Mouse (Mus musculus): ENCODE results near the gene Gli3. TPM values are rescaled to one million over a fixed set of nuclear protein-coding genes. Genes with fewer than 3 reads are reported as not detected.

The Gli3 gene
- polyA plus RNA-seq, 3 experiments from 2014 or later: 0.06 TPM; not detected in 2

DNA sequence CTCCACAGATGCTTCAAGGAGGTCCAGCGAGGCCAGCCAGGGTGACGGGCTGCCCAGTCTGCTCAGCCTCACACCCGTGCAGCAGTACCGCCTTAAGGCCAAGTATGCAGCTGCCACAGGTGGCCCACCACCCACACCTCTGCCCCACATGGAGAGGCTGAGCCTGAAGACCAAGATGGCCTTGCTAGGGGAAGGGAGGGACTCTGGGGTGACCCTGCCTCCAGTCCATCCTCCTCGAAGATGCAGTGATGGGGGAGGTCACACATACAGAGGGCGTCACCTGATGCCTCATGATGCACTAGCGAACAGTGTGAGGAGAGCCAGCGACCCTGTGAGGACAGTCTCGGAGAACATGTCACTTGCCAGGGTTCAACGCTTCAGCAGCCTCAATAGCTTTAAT lies 261.7 kb downstream of the Gli3 start:
- ATAC-seq: no peak

DNA sequence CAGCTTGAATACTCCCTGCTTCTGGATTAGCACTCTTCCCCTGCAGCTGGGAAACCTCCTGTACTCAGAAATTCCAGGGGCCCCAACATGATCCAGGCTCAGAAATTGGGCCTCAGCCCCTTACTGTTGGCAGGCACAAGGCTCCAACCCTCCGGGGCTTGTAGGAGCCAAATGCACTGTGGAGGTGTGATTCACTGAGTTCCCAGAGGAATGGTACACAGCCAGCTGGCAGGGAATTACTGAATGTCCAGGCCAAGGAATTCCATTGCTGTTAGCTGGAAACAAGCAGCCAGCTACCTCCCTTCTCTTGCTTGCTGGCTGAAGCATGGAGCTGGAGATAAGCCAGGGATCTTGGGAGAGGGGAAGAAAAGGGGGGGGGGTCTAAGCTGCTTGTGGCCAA lies 278.7 kb downstream of the Gli3 start:
- ATAC-seq: no peak

DNA sequence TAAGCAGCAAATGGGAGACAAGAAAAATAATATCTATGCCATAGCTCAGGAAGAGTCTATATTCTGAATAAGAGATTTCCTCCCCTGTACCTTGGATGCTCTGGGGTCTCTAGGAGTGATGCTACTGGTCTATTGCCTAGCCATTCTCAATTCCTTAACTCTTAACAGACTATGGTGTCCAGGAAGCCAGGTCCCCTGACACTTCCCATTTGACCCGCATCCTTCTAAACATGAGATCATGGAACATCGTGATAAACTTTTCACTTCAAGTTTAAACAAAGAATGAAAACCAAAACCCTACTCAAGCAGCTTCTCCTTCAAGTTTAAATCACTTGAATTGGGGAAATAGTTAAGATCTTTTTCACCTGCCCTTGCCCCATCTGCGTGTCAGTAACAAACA lies 279.3 kb downstream of the Gli3 start:
- ATAC-seq: no peak

DNA sequence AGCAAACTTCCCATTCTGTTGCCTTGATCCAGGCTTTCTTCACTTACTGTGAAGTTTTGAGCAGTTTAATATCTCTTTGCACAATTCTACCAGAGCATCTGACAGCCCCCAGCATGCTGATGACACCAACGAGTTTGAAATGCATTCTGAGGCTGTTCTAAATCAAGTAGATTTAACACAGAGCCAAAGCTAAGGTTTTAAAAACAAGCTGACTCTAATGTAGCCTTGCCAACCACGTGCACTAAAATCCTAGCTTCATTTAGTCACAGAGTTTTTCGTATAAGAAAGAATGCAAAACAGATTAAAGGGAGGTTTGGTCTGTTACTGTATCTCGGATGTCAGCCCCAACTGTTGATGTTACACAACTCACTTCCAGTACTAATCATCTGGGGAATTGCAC lies 279.7 kb downstream of the Gli3 start:
- ATAC-seq: no peak

DNA sequence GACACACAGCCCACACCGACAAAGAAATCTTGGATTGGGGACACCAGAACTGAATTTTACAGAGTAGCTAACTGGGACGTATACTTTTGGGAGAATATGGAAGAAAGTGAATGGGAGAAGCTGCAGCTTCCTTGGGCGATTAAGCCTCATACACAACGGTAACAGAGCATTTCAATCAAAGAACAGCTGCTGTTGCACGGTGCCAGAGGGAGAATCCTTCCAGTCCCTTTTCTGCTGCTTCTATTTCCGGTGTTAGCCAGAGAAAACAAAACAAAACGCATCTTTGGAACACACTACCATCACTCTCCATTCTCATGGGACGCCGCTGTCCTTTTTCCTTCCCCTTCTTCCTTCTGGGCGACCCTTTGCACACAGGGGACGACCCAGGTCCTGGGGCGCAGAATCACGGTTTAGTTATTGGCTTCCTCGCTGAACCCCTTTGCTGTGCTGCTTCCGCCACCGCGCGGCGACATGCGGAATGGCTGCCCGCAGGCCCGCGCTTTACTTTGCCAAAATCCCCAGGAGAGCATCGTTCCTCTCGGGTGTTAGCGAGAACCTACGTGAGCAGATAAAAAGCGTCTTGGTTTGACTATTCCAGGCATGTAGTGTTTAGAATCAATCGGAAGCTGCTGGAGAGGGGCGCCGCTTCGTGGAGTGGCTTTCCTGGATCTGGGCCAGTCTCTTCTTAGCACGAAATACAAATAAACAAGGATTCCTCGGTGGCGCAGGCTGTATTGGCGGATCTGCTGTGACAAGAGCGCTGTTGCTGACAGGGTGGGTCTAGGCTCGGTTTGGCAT lies 296.0 kb downstream of the Gli3 start:
- peak; percentile 46 for ATAC-seq

DNA sequence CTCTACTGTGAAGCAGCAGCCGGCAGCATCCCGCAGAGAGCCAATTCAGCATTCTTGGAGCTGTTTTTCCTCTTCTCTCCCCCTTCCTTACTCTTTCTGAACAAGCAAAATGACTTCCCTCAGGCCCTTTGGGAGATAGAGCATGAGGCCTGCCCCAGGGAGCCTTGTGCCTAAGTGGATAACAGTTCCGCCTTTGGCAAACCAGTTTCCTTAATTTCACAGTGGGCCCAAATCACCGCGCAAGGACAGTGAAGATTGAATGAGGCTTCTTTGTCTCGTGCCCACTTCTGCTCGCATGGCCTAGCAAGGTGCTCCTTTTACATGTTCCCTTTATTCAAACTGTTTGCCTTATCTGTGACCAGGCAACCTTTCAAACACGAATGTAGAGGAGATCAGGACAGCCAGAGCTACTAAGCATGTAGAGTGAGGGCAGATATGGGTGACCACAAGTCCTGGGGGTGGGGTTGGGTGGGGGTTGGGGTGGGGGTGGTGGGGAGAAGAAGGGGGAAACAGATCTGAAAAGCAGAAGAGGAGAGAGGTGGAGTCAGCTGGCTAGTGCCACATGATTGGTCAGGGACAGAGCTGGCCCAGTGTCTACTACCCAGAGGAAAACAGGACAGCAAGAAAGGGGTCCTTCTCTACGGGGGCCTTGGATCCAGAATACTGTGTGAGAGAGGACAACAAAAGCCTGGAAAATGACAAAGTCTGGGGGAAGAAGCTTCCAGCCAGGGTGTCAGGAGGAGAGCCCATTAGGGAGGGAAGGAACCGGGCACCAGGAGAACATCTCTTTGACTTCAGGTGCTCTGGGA lies 296.8 kb downstream of the Gli3 start:
- ATAC-seq: no peak

DNA sequence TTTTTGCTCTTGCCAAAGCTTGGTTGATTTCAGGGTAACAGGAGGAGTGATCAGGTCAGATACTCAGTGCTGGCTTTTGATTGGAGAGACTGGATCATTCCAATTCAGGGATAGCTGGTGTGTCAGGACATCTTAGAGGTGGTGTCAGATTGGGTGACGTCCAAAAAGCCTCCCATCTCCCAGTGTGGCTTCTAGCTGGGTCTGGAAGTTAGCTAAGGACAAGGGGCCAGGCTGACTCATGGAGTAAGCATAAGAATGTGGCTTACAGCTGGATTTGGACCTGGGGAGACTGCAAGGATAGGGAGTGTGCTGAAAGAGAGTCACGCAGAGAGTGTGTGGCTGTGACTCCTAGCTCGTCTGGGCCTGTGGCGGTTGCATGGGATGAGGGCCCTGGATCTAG lies 299.3 kb downstream of the Gli3 start:
- ATAC-seq: no peak

DNA sequence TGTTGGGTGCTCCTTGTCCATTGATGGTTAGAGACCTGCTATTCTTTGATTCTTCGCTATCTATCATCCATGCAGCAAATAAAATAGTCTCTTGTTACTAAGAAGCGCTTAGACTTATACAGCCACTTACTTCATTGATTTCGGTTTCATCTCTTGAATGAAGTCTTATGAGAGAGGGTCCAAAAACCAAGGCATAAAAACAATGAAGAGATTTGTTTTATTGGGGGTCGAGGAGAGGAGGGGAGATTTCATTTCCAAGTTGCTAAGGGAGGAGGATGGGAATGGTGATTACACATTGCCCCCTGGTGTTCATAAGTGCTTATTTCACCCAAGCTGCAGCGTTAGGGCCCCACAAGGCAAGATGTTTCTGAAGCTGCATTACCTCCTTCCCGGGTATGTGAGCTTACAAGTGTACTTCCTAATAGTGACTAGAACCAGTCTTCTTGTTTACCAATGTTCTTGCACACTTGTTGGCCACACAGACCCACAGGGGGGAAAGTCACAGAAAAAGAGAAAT lies 299.9 kb downstream of the Gli3 start:
- no peak for ATAC-seq

DNA sequence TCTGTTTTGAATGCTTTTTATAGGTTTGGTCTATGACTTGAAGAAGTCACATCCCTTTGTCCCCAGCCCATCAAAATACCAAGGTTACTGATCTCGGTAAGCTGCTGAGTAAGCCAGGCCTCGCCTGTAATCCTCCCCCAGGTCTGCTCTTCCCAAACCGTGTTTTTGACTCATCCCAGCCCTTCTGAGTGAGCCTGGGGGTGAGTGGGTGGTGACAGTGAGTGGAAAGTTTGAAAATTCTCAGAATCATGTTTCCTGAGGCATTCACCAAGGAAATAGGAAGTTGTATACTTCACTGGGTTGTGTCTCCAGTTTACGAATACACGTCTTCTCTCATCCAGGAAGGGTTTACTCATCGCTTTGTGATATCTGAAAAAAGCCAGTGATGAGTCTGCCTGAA lies 314.6 kb downstream of the Gli3 start:
- ATAC-seq: no peak
